Mouse (Mus musculus) CD4-positive naive resting alpha-beta T cell, adult 57 days (primary cell): ENCODE results near the gene Dhx37. TPM values are rescaled to one million over a fixed set of nuclear protein-coding genes. Genes with fewer than 3 reads are reported as not detected.

Experiments used
- total RNA-seq: library from RNA; stranded (reverse); gene quantifications from one replicate; pipeline ENCODE4 v1.2.4, GENCODE M21; 2023

Dhx37 gene
- total RNA-seq, result 20.2 TPM

GRCm38 (mm10) chr5:125433793-125434337, at the start of gene Dhx37:
Dhx37 (minus strand) TSS chr5:125434121.

GRCm38 (mm10) chr5:125475601-125476285, 41.8 kb upstream of the Dhx37 start, which contains the start of gene Aacs:
Aacs (plus strand) TSS chr5:125475814.

GRCm38 (mm10) chr5:125441234-125442114, 7.6 kb upstream of the Dhx37 start, which contains the start of gene Bri3bp:
Bri3bp (plus strand) TSS chr5:125441568.

GRCm38 (mm10) chr5:125389579-125390441, 44.1 kb downstream of the Dhx37 start, which contains the start of gene Ubc:
Ubc (minus strand) TSS chr5:125390202.

GRCm38 (mm10) chr5:125389131-125389578, 44.8 kb downstream of the Dhx37 start, which contains the start of gene Gm10382:
Gm10382 (plus strand) TSS chr5:125389322.

Other genes starting within 250 kb of the Dhx37 start
- gene Scarb1, start 93.0 kb downstream of the Dhx37 start, total RNA-seq, result 16.0 TPM
- not detected for gene Gm10382, start 44.8 kb downstream of the Dhx37 start, total RNA-seq
- 1,562 TPM for gene Ubc, start 43.9 kb downstream of the Dhx37 start, total RNA-seq
- 15.3 TPM for gene Bri3bp, start 7.4 kb upstream of the Dhx37 start, total RNA-seq
- gene Aacs, start 41.7 kb upstream of the Dhx37 start, total RNA-seq, result 30.7 TPM
- 0.09 TPM for gene Tmem132b, start 97.7 kb upstream of the Dhx37 start, total RNA-seq